9 mouse cellular contexts compared by ENCODE assay signal in the genomic region with DNA sequence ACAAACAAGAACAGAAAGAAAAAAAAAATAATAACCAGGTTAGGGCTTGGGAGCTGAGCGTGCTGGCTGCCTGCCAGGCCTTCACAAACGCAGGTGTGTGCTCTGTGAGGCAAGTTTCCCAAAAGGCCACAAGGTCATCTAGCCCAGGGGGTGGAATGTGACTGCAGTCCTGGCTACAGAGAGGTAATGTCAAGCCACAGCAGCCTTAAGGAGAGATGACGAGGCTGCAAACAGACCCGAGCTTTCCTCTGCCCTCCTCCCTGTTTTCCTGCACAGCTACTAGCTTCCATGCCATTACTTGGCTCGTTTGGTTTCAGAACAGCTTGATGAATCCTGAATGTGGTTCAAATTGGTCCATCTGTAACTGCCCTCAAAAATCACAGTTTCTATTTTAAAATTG. TPM values are rescaled to one million over a fixed set of nuclear protein-coding genes. Genes with fewer than 3 reads are reported as not detected.
DNase-seq lines count a peak whose midpoint lies in the region; ATAC-seq and TF ChIP-seq lines count a peak whose summit lies in the region.
"Had no signal": no experiment of that assay in that cellular context is flagged by ENCODE, and none has a peak within 500 bp of the region (broad histone marks: within the 10 kb centered on the region; RNA-seq: fewer than 3 reads in every experiment).

No protein-coding gene starts in this region.

- H3K4me2 ChIP-seq in forebrain, embryonic 14.5 days (ENCODE audit: low read length) = no peak overlapping the region
- no peak overlapping the region for H3K4me2 ChIP-seq in forebrain, embryonic 12.5 days
- H3K4me2 ChIP-seq in kidney, embryonic 16.5 days (replicated peaks; ENCODE audit: low read depth, low read length) = 0 out of 2 replicates have a peak overlapping the region, but pooled peaks have one; percentile 5
- H3K4me2 ChIP-seq: intestine, embryonic 15.5 days had no signal

- no peak overlapping the region for H3K27ac ChIP-seq in forebrain, embryonic 14.5 days (ENCODE audit: low read depth, low read length)
- H3K27ac ChIP-seq in forebrain, embryonic 12.5 days = no peak overlapping the region
- peak overlapping the region; percentile 75 for H3K27ac ChIP-seq in kidney, embryonic 16.5 days (ENCODE audit: low read length)
- H3K27ac ChIP-seq in olfactory bulb, adult 2 months (ENCODE audit: insufficient read depth, low read depth, low read length) = peak overlapping the region; percentile 7; the same call in 1 of the 2 replicates
- H3K27ac ChIP-seq: intestine, embryonic 15.5 days had no signal

- H3K4me1 ChIP-seq in forebrain, embryonic 14.5 days (ENCODE audit: control insufficient read depth, insufficient read depth, low read length) = peaks cover 20% of the 10 kb centered on the region
- H3K4me1 ChIP-seq in forebrain, embryonic 12.5 days = peaks cover 31% of the 10 kb centered on the region
- H3K4me1 ChIP-seq in kidney, embryonic 16.5 days (ENCODE audit: insufficient read depth, low read length) = peaks cover 49% of the 10 kb centered on the region
- peaks cover 15% of the 10 kb centered on the region for H3K4me1 ChIP-seq in olfactory bulb, adult 2 months (ENCODE audit: control insufficient read depth, insufficient read depth, low read length)

- TF ChIP-seq POLR2A in olfactory bulb, adult 2 months (IDR thresholded peaks at IDR 0.05; ENCODE audit: insufficient read depth, low read depth, low read length) = no peak

- ATAC-seq in forebrain, embryonic 14.5 days = no peak
- ATAC-seq in forebrain, embryonic 12.5 days (ENCODE audit: low FRiP score) = no peak
- ATAC-seq in kidney, embryonic 16.5 days (ENCODE audit: low FRiP score, low TSS enrichment) = no peak
- no peak for ATAC-seq in megakaryocyte, adult 5-6 weeks (ENCODE audit: poor library complexity, severe bottlenecking)
- ATAC-seq: intestine, embryonic 15.5 days had no signal

- TF ChIP-seq CTCF in olfactory bulb, adult 2 months (IDR thresholded peaks at IDR 0.05; ENCODE audit: insufficient read depth, low read depth, low read length) = no peak

- no peaks in the 10 kb centered on the region for H3K9me3 ChIP-seq in forebrain, embryonic 14.5 days (replicated peaks; ENCODE audit: control insufficient read depth, low read length)
- H3K9me3 ChIP-seq in forebrain, embryonic 12.5 days = no peaks in the 10 kb centered on the region
- H3K9me3 ChIP-seq in kidney, embryonic 16.5 days (ENCODE audit: low read length) = peaks cover 3% of the 10 kb centered on the region; the same call in 1 of the 2 replicates
- H3K9me3 ChIP-seq: intestine, embryonic 15.5 days had no signal

- no peak overlapping the region for H3K4me3 ChIP-seq in forebrain, embryonic 14.5 days (ENCODE audit: low read depth, low read length)
- no peak overlapping the region for H3K4me3 ChIP-seq in forebrain, embryonic 12.5 days (replicated peaks)
- no peak overlapping the region for H3K4me3 ChIP-seq in kidney, embryonic 16.5 days (ENCODE audit: low read length)
- no peak overlapping the region for H3K4me3 ChIP-seq in olfactory bulb, adult 2 months (ENCODE audit: insufficient read depth, low read depth, low read length)
- H3K4me3 ChIP-seq: intestine, embryonic 15.5 days had no signal

- 50% methylated on average over 5 of the region's 5 CpGs for WGBS in forebrain, embryonic 14.5 days
- 60% methylated on average over 5 of the region's 5 CpGs for WGBS in forebrain, embryonic 12.5 days
- 27% methylated on average over 5 of the region's 5 CpGs for WGBS in kidney, embryonic 16.5 days
- 34% methylated on average over 5 of the region's 5 CpGs for WGBS in olfactory bulb, adult 2 months

- no peak overlapping the region for H3K9ac ChIP-seq in forebrain, embryonic 14.5 days (ENCODE audit: low read length)
- no peak overlapping the region for H3K9ac ChIP-seq in forebrain, embryonic 12.5 days
- H3K9ac ChIP-seq in kidney, embryonic 16.5 days (replicated peaks; ENCODE audit: low read length) = no peak overlapping the region
- H3K9ac ChIP-seq: intestine, embryonic 15.5 days had no signal

- peak; percentile 17 for DNase-seq in forebrain, embryonic 14.5 days (ENCODE audit: low spot score)
- peak; percentile 62 to 71 for DNase-seq in lung, adult 18-20 months
- DNase-seq in lung, postnatal 25 days (ENCODE audit: low spot score) = no peak
- no peak for DNase-seq in adrenal gland, postnatal 36 days

- H3K36me3 ChIP-seq in forebrain, embryonic 14.5 days (ENCODE audit: control insufficient read depth, insufficient read depth, low read length) = 0 out of 2 replicates have a peak, but pooled peaks cover 3% of the 10 kb centered on the region
- peaks cover 7% of the 10 kb centered on the region; the same call in 1 of the 2 replicates for H3K36me3 ChIP-seq in forebrain, embryonic 12.5 days (replicated peaks)
- peaks cover 9% of the 10 kb centered on the region for H3K36me3 ChIP-seq in kidney, embryonic 16.5 days (ENCODE audit: insufficient read depth, low read length)
- H3K36me3 ChIP-seq: intestine, embryonic 15.5 days had no signal

- no peaks in the 10 kb centered on the region for H3K27me3 ChIP-seq in forebrain, embryonic 14.5 days (replicated peaks; ENCODE audit: control insufficient read depth, insufficient read depth, low read length)
- H3K27me3 ChIP-seq in forebrain, embryonic 12.5 days = no peaks in the 10 kb centered on the region
- no peaks in the 10 kb centered on the region for H3K27me3 ChIP-seq in kidney, embryonic 16.5 days (ENCODE audit: insufficient read depth, low read length)
- H3K27me3 ChIP-seq: intestine, embryonic 15.5 days had no signal

RNA-seq across cellular contexts. Expression of a gene that starts 4.7 kb away (rescaled TPM):
- 158 and 215 TPM in 2 replicates for polyA plus RNA-seq in forebrain, embryonic 14.5 days (2014; fragmentation: Nextera tagmentation; extraction: Ambion mirVana)
- 166 and 171 TPM in 2 replicates for polyA plus RNA-seq in forebrain, embryonic 12.5 days (2016; fragmentation: Nextera tagmentation; extraction: Ambion mirVana)
- polyA plus RNA-seq in kidney, embryonic 16.5 days (2015; fragmentation: Nextera tagmentation; extraction: Ambion mirVana) = 309 and 336 TPM in 2 replicates
- 241 and 247 TPM in 2 replicates for polyA plus RNA-seq in olfactory bulb, adult 2 months (2012; ENCODE audit: insufficient read depth, insufficient read length, low replicate concordance, missing spikeins)
- 100 to 1,000 TPM; 345 to 351 TPM for total RNA-seq in adrenal gland, postnatal 36 days (2021)
- 249 and 260 TPM in 2 replicates for total RNA-seq in megakaryocyte, adult 5-6 weeks (2015)
- total RNA-seq in megakaryocyte, adult 5-6 weeks (2017) = 383 and 394 TPM in 2 replicates

Comparison
In these comparisons a context has a peak if more than half of its experiments do, and no peak if none do; other contexts are left out.
1. DNase-seq: peak in forebrain, embryonic 14.5 days (single experiment) and lung, adult 18-20 months (2 of 2); none in lung, postnatal 25 days (single experiment) and adrenal gland, postnatal 36 days (0 of 2).
2. H3K27ac ChIP-seq: peak in kidney, embryonic 16.5 days (single experiment) and olfactory bulb, adult 2 months (single experiment); none in forebrain, embryonic 14.5 days (single experiment) and forebrain, embryonic 12.5 days (single experiment).